Mouse (Mus musculus) lung, adult 10 weeks (tissue): ENCODE measurements around the gene Atp5g2. TPM values are rescaled to one million over a fixed set of nuclear protein-coding genes. Genes with fewer than 3 reads are reported as not detected.

Experiments used
- polyA plus RNA-seq: library from polyadenylated mRNA; stranded (reverse); fragments of 350-450 nt; fragmentation: Illumina TruSeq; extraction: RNeasy Lipid Tissue Mini Kit (QIAGEN cat#74804); gene quantifications from one replicate; pipeline ENCODE4 v1.2.3, GENCODE M21; 2014; ENCODE audit warnings: low read depth, low replicate concordance; ENCODE audit not compliant: insufficient read depth

Atp5g2 gene
- 300 TPM for polyA plus RNA-seq

DNA sequence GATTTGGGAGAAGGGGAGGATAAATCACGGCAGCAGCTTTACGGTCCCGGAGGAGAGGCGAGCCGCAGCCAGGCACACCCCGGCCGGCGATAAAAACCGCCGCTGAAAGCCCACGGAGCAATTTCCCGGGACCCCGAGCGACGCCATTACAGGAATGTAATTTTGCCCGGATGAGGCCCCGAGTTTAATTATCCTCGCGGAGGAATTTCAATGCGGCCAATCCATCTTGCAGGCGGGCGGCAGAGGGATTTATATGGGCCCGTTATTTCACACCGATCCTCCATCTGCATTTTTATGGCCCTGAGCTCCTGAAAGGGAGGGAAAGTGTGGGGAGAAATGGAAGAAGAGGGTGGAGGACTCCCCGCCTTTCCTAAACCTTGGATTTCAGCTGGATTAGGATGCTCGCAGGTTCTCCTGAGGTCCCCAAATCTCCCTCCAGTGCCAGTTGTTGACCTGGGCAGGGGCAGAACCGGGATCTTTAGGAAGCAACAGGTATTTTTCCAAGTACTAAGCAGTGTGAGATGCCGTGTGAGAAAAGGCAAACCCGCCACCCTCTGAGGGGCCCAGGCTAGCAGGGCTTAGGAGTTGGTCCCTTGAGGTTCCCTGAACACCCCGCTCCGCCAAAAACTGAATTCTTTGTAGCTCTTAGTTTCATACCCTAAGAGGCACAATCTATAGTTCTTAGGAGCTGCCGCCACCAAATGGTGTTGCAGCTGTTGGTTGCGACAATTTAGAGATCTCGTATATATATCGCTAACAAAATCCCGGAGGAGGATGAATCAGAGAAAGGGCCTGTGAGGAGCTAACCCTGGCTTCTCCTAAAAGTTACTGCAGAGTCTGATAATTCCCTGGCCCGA, at the start of gene Atp5g2:
TSS of gene Atp5g2 (minus strand) at position 138 of the 857 bp plus-strand sequence.

DNA sequence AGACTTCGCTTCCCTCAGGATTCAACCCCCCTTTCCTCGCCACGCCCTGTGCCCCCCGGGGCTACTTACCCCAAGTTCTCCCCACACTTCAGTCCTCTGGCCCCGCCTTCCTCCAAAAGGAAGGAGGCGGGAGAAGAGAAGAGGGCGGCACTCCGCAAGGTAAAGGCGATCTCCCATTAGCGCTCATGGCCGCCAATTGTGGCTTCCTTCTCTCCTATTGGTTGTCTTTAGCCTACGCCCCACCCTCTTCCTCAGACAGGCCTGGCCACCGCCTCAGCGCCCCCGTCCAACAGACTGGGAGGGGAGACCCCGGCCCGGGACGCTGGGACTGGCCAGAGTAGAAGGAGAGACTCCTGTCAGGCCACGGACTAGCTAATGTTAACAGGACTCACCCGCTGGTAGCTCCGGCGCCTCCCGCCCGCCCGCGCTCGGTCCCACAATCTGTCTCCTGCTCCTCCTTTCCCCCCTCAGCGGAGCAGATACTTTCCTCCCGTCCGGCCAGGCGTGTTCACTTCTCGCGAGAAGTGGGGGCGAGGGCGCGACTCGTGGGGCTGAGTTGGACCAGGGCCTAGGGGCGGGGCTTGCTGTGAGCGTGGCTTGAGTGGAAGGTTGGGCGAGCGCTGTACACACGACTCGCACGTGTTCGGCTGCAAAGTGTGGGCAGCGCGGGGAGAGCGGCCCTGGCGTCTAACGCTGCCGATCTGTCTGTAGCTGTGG, 47.0 kb downstream of the Atp5g2 start, which contains the start of the genes Gm28047 and Atf7:
TSS of gene Gm28047 (minus strand) at position 98 of the 717 bp plus-strand sequence.
TSS of gene Atf7 (minus strand) at position 495 of the 717 bp plus-strand sequence.

Other genes starting within 250 kb of the Atp5g2 start
- 9.2 TPM for gene Amhr2, start 227.0 kb downstream of the Atp5g2 start, polyA plus RNA-seq
- 139 TPM for gene Prr13, start 213.3 kb downstream of the Atp5g2 start, polyA plus RNA-seq
- gene Pcbp2, start 201.8 kb downstream of the Atp5g2 start, polyA plus RNA-seq = 289 TPM
- not detected for gene Gm10337, start 168.6 kb downstream of the Atp5g2 start, polyA plus RNA-seq
- gene Map3k12, start 155.3 kb downstream of the Atp5g2 start, polyA plus RNA-seq = 3.0 TPM
- 23.7 TPM for gene Tarbp2, start 154.2 kb downstream of the Atp5g2 start, polyA plus RNA-seq
- gene Npff, start 147.4 kb downstream of the Atp5g2 start, polyA plus RNA-seq = 3.4 TPM
- not detected for gene Gm28047, start 47.3 kb downstream of the Atp5g2 start, polyA plus RNA-seq
- 48.0 TPM for gene Atf7, start 46.9 kb downstream of the Atp5g2 start, polyA plus RNA-seq
- gene Calcoco1, start 49.8 kb upstream of the Atp5g2 start, polyA plus RNA-seq = 44.1 TPM
- not detected for gene Hoxc13, start 248.8 kb upstream of the Atp5g2 start, polyA plus RNA-seq